Mouse (Mus musculus): Measurements from ENCODE around the gene Ezr. TPM values are rescaled to one million over a fixed set of nuclear protein-coding genes. Genes with fewer than 3 reads are reported as not detected.

Ezr gene
- polyA plus RNA-seq, 1 experiment from 2014 or later, result 43.6 TPM

GRCm38 (mm10) chr17:6779632-6780031 lies 3.0 kb downstream of the Ezr start:
- Histone ChIP-seq H3K4me3 (ENCODE audit: inconsistent target) (no peak overlapping the region), H3K27ac (0 out of 2 replicates have a peak overlapping the region, but pooled peaks have one; percentile 82), H3K79me2 (ENCODE audit: inconsistent target) (peaks cover 69% of the 10 kb centered on the region), H3K36me3 (ENCODE audit: inconsistent target) (no peaks in the 10 kb centered on the region)
- WGBS (ENCODE audit: missing documents), result 58% methylated on average over 7 of the region's 7 CpGs

- Histone ChIP-seq H3K36me3 (ENCODE audit: inconsistent target) (no peaks in the 10 kb centered on the region), H3K4me3 (ENCODE audit: inconsistent target) (peak overlapping the region; percentile 52), H3K27ac (peak overlapping the region; percentile 82), H3K79me2 (ENCODE audit: inconsistent target) (peaks cover 76% of the 10 kb centered on the region)
- 19% methylated on average over 23 of the region's 23 CpGs for whole genome bisulfite sequencing (ENCODE audit: missing documents)
Observed at GRCm38 (mm10) chr17:6778771-6779509, 3.6 kb downstream of the Ezr start.

GRCm38 (mm10) chr17:6778332-6778683 lies 4.3 kb downstream of the Ezr start:
- WGBS (ENCODE audit: missing documents), result 0% methylated on average over 9 of the region's 9 CpGs
- Histone ChIP-seq H3K4me3 (ENCODE audit: inconsistent target) (peak overlapping the region; percentile 52), H3K27ac (peak overlapping the region; percentile 82), H3K79me2 (ENCODE audit: inconsistent target) (peaks cover 83% of the 10 kb centered on the region), H3K36me3 (ENCODE audit: inconsistent target) (no peaks in the 10 kb centered on the region)

- WGBS (ENCODE audit: missing documents), result 57% methylated on average over 12 of the region's 12 CpGs
- Histone ChIP-seq H3K27ac (peak overlapping the region; percentile 82; the same call in 1 of the 2 replicates), H3K4me3 (ENCODE audit: inconsistent target) (peak overlapping the region; percentile 52; the same call in 1 of the 2 replicates), H3K36me3 (ENCODE audit: inconsistent target) (no peaks in the 10 kb centered on the region), H3K79me2 (ENCODE audit: inconsistent target) (peaks cover 88% of the 10 kb centered on the region)
Observed at GRCm38 (mm10) chr17:6777629-6778331, 4.8 kb downstream of the Ezr start.

- Histone ChIP-seq H3K79me2 (ENCODE audit: inconsistent target) (peaks cover 92% of the 10 kb centered on the region), H3K27ac (no peak overlapping the region), H3K4me3 (ENCODE audit: inconsistent target) (no peak overlapping the region), H3K36me3 (ENCODE audit: inconsistent target) (no peaks in the 10 kb centered on the region)
- WGBS (ENCODE audit: missing documents), result 93% methylated on average over 6 of the region's 6 CpGs
Observed at GRCm38 (mm10) chr17:6777061-6777460, 5.5 kb downstream of the Ezr start.

- no peak overlapping the region for H3K4me3 ChIP-seq (ENCODE audit: inconsistent target)
- WGBS (ENCODE audit: missing documents), result 93% methylated on average over 5 of the region's 5 CpGs
- no peak overlapping the region for H3K27ac ChIP-seq
- H3K79me2 ChIP-seq (ENCODE audit: inconsistent target), result peaks cover 92% of the 10 kb centered on the region
- no peaks in the 10 kb centered on the region for H3K36me3 ChIP-seq (ENCODE audit: inconsistent target)
Observed at GRCm38 (mm10) chr17:6776576-6776975, 6.0 kb downstream of the Ezr start.

- H3K36me3 ChIP-seq (ENCODE audit: inconsistent target), result no peaks in the 10 kb centered on the region
- H3K79me2 ChIP-seq (ENCODE audit: inconsistent target), result peaks cover 92% of the 10 kb centered on the region
- 94% methylated on average over 6 of the region's 6 CpGs for WGBS (ENCODE audit: missing documents)
- H3K4me3 ChIP-seq (ENCODE audit: inconsistent target), result no peak overlapping the region
- no peak overlapping the region for H3K27ac ChIP-seq
Observed at GRCm38 (mm10) chr17:6776123-6776522, 6.5 kb downstream of the Ezr start.

GRCm38 (mm10) chr17:6775671-6776070 lies 6.9 kb downstream of the Ezr start:
- Histone ChIP-seq H3K4me3 (ENCODE audit: inconsistent target) (no peak overlapping the region), H3K27ac (no peak overlapping the region), H3K36me3 (ENCODE audit: inconsistent target) (no peaks in the 10 kb centered on the region), H3K79me2 (ENCODE audit: inconsistent target) (peaks cover 92% of the 10 kb centered on the region)
- WGBS (ENCODE audit: missing documents), result 80% methylated on average over 2 of the region's 4 CpGs

GRCm38 (mm10) chr17:6775221-6775620 lies 7.4 kb downstream of the Ezr start:
- WGBS (ENCODE audit: missing documents), result 83% methylated on average over 9 of the region's 9 CpGs
- Histone ChIP-seq H3K4me3 (ENCODE audit: inconsistent target) (no peak overlapping the region), H3K36me3 (ENCODE audit: inconsistent target) (no peaks in the 10 kb centered on the region), H3K79me2 (ENCODE audit: inconsistent target) (peaks cover 92% of the 10 kb centered on the region), H3K27ac (no peak overlapping the region)

GRCm38 (mm10) chr17:6773249-6773966 lies 9.2 kb downstream of the Ezr start:
- no peaks in the 10 kb centered on the region for H3K36me3 ChIP-seq (ENCODE audit: inconsistent target)
- WGBS (ENCODE audit: missing documents), result 81% methylated on average over 14 of the region's 14 CpGs
- peaks cover 96% of the 10 kb centered on the region for H3K79me2 ChIP-seq (ENCODE audit: inconsistent target)
- H3K27ac ChIP-seq, result no peak overlapping the region
- H3K4me3 ChIP-seq (ENCODE audit: inconsistent target), result no peak overlapping the region

- 95% methylated on average over 5 of the region's 5 CpGs for WGBS (ENCODE audit: missing documents)
- H3K4me3 ChIP-seq (ENCODE audit: inconsistent target), result no peak overlapping the region
- H3K27ac ChIP-seq, result no peak overlapping the region
- no peaks in the 10 kb centered on the region for H3K36me3 ChIP-seq (ENCODE audit: inconsistent target)
- peaks cover 100% of the 10 kb centered on the region for H3K79me2 ChIP-seq (ENCODE audit: inconsistent target)
Observed at GRCm38 (mm10) chr17:6772490-6772773, 10.2 kb downstream of the Ezr start.

- H3K27ac ChIP-seq, result no peak overlapping the region
- no peaks in the 10 kb centered on the region for H3K36me3 ChIP-seq (ENCODE audit: inconsistent target)
- 76% methylated on average over 16 of the region's 16 CpGs for WGBS (ENCODE audit: missing documents)
- peaks cover 100% of the 10 kb centered on the region for H3K79me2 ChIP-seq (ENCODE audit: inconsistent target)
- H3K4me3 ChIP-seq (ENCODE audit: inconsistent target), result no peak overlapping the region
Observed at GRCm38 (mm10) chr17:6771661-6772489, 10.7 kb downstream of the Ezr start.

- Histone ChIP-seq H3K27ac (no peak overlapping the region), H3K36me3 (ENCODE audit: inconsistent target) (no peaks in the 10 kb centered on the region), H3K79me2 (ENCODE audit: inconsistent target) (peaks cover 100% of the 10 kb centered on the region), H3K4me3 (ENCODE audit: inconsistent target) (no peak overlapping the region)
- WGBS (ENCODE audit: missing documents), result 36% methylated on average over 4 of the region's 4 CpGs
Observed at GRCm38 (mm10) chr17:6769602-6770001, 13.0 kb downstream of the Ezr start.

GRCm38 (mm10) chr17:6768301-6768788 lies 14.2 kb downstream of the Ezr start:
- WGBS (ENCODE audit: missing documents), result 91% methylated on average over 5 of the region's 5 CpGs
- peaks cover 100% of the 10 kb centered on the region for H3K79me2 ChIP-seq (ENCODE audit: inconsistent target)
- no peaks in the 10 kb centered on the region for H3K36me3 ChIP-seq (ENCODE audit: inconsistent target)
- H3K4me3 ChIP-seq (ENCODE audit: inconsistent target), result no peak overlapping the region
- no peak overlapping the region for H3K27ac ChIP-seq
